Mouse (Mus musculus) spleen, adult 2 months (tissue): Measurements from ENCODE around the gene Mmp15. TPM values are rescaled to one million over a fixed set of nuclear protein-coding genes. Genes with fewer than 3 reads are reported as not detected.

ENCODE experiments used
- DNase-seq, 2 experiments: peaks; one replicate each; pipeline versions ENCODE4 v3.0.0 to v3.0.0-alpha.2; 2012 to 2021; ENCODE audit warnings: low spot score in 2 of 2, low read depth in 1 of 2
- H3K27ac ChIP-seq: fragments of 200-500 bp; 2 replicates; pipeline ENCODE4 v1.5.1; 2012; ENCODE audit warnings: low read length, inconsistent platforms; ENCODE audit not compliant: insufficient read depth
- H3K27me3 ChIP-seq: fragments of 200-500 bp; 2 replicates; pipeline ENCODE4 v1.6.1; 2012; ENCODE audit warnings: mild to moderate bottlenecking, moderate library complexity, low read length, inconsistent platforms; ENCODE audit not compliant: control insufficient read depth, insufficient read depth
- H3K36me3 ChIP-seq: fragments of 200-500 bp; 2 replicates; pipeline ENCODE4 v1.6.1; 2012; ENCODE audit warnings: mild to moderate bottlenecking, low read length, inconsistent platforms; ENCODE audit not compliant: control insufficient read depth, insufficient read depth
- H3K4me1 ChIP-seq: fragments of 200-500 bp; 2 replicates; pipeline ENCODE4 v1.6.1; 2011; ENCODE audit warnings: inconsistent platforms; ENCODE audit not compliant: control insufficient read depth, insufficient read depth, insufficient read length
- H3K4me3 ChIP-seq: fragments of 200-500 bp; 2 replicates; pipeline ENCODE4 v1.5.1; 2011; ENCODE audit warnings: mild to moderate bottlenecking, inconsistent platforms; ENCODE audit not compliant: insufficient read depth, insufficient read length; ENCODE audit errors: extremely low read depth
- CTCF ChIP-seq: fragments of 200-500 bp; IDR thresholded peaks from 2 replicates; pipeline ENCODE4 v1.5.1; 2011; ENCODE audit warnings: mild to moderate bottlenecking, inconsistent platforms; ENCODE audit not compliant: insufficient read depth, insufficient read length, insufficient replicate concordance; ENCODE audit errors: extremely low read depth
- POLR2A ChIP-seq: fragments of 200-500 bp; IDR thresholded peaks from 2 replicates; pipeline ENCODE4 v1.6.1; 2011; ENCODE audit warnings: low read depth, low read length, inconsistent platforms
- WGBS: fragments of 180-500 bp; shearing (Covaris S2); methylation state at CpG from one replicate; pipeline ENCODE4 v1.1.7; 2018; 5-methylcytosine and 5-hydroxymethylcytosine counted together
- polyA plus RNA-seq: library from polyadenylated mRNA; depleted of rRNA; stranded (reverse); fragments of >200 nt; gene quantifications from 2 replicates; pipeline ENCODE4 v1.2.3, GENCODE M21; 2012; rRNA removed

The Mmp15 gene
- polyA plus RNA-seq, 1 experiment = 2.5 TPM

DNA sequence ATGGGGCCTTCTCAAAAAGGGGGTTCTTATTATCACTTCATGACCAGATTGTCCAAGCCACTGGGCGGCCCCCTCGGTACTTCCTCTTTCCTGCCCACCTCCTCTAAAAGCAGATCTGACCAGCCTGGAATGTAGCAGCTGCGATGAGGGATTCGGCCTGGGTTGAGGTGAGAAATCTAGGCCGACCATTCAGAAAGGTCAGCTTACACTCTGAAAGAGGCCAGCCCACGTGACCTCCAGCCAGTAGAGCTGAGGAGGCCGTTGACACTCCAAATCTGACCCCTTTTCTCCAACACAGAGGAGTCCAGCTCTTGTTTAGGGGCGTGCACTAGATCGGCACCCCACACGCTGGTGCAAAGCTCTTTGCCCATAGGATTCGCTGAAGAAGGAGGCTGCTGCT, 44.7 kb downstream of the Mmp15 start:
- no peak for TF ChIP-seq CTCF
- no peak for TF ChIP-seq POLR2A
- Histone ChIP-seq H3K27me3 (no peaks in the 10 kb centered on the region), H3K36me3 (no peaks in the 10 kb centered on the region), H3K27ac (no peak overlapping the region), H3K4me3 (no peak overlapping the region), H3K4me1 (no peaks in the 10 kb centered on the region)
- 77% methylated on average over 11 of the region's 11 CpGs for WGBS
- no peak for DNase-seq

GRCm38 (mm10) chr8:95397201-95397600, 45.1 kb downstream of the Mmp15 start:
- TF ChIP-seq CTCF (no peak), POLR2A (no peak)
- Histone ChIP-seq H3K27ac (no peak overlapping the region), H3K4me3 (no peak overlapping the region), H3K27me3 (no peaks in the 10 kb centered on the region), H3K36me3 (no peaks in the 10 kb centered on the region), H3K4me1 (no peaks in the 10 kb centered on the region)
- WGBS = 84% methylated on average over 5 of the region's 5 CpGs
- no peak for DNase-seq

DNA sequence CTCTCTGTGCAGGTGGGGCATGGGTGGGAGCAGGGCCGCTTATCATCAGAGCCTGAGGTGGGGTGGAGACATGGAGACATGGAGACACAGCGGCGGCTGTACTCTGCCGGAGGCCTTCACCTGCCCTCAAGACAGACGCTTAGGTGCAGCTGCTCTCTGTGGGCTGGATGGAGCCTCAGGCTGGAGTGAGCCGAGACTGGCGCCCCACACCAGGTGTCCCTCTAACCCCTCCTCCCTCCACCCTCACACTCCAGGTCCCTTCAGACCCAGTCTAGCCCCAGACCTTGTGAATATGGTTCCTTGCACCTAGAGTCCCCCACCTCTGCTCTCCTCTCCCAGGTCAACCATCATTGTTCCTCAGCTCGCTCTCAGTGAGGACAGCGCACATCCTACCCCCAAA, 47.1 kb downstream of the Mmp15 start:
- H3K4me3 ChIP-seq = no peak overlapping the region
- DNase-seq = no peak
- 89% methylated on average over 9 of the region's 9 CpGs for WGBS
- H3K27me3 ChIP-seq = no peaks in the 10 kb centered on the region
- TF ChIP-seq POLR2A = no peak
- TF ChIP-seq CTCF = no peak
- no peaks in the 10 kb centered on the region for H3K4me1 ChIP-seq
- H3K27ac ChIP-seq = no peak overlapping the region
- H3K36me3 ChIP-seq = no peaks in the 10 kb centered on the region

DNA sequence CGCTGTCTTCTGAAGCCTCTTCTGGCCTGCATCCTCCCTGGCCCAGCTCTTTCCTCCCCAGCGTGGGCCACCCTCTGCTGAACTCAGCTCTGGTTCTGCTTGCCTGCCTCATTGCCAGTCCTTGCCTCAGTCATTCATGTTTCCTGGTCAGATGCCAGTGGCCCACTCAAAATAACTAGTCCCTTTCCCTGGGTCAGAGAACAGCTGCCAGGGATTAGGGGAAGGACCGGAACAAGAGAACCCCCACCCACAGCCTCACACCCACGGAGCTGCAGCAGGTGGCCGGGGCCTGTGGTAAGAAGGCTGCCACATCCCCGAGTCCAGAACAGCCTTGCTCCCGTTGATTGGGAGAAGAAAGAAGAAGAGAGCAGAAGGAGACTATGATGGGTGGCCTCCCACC, 49.0 kb downstream of the Mmp15 start:
- Histone ChIP-seq H3K27me3 (no peaks in the 10 kb centered on the region), H3K27ac (no peak overlapping the region), H3K36me3 (no peaks in the 10 kb centered on the region), H3K4me1 (no peaks in the 10 kb centered on the region), H3K4me3 (no peak overlapping the region)
- DNase-seq = no peak
- 58% methylated on average over 7 of the region's 7 CpGs for WGBS
- TF ChIP-seq CTCF (no peak), POLR2A (no peak)

- H3K4me1 ChIP-seq = no peaks in the 10 kb centered on the region
- TF ChIP-seq POLR2A (no peak), CTCF (no peak)
- no peak overlapping the region for H3K27ac ChIP-seq
- H3K27me3 ChIP-seq = no peaks in the 10 kb centered on the region
- 84% methylated on average over 5 of the region's 5 CpGs for WGBS
- no peaks in the 10 kb centered on the region for H3K36me3 ChIP-seq
- no peak for DNase-seq
- H3K4me3 ChIP-seq = no peak overlapping the region
These were observed 57.5 kb downstream of the Mmp15 start for GRCm38 (mm10) chr8:95409518-95409917.

DNA sequence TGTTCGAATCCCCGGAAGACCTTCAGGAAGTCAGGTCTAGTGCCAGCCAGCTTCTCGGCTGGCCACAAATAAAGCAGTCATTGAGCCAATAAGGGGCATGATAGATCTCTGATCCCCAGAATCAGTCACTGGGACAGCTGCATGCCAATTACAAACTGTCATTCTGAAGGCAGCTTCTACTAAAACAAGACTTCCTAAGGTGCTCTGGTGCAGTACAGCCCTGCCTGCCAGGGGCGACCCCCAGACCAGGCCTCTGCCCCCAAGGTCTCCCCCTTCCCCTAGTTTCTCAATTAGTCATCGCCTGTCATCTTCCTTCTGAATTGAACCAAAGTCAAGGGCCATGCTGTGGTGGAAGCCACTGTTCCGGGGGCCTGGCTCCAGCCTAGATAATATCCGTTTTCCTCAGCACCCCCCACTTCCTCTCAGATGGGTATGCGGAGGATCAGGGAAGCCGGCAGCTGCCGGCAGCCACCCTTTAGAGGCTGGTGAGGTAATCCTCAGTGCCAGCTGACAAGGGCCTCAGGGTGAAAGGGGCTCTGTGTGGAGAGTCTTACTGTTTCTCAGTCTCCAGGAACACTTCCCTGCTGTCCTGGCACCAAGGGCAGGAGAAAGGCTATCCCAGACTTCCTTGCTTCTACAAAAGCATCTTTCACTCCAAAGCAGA, 59.4 kb downstream of the Mmp15 start:
- H3K36me3 ChIP-seq = no peaks in the 10 kb centered on the region
- no peaks in the 10 kb centered on the region for H3K27me3 ChIP-seq
- H3K4me1 ChIP-seq = no peaks in the 10 kb centered on the region
- no peak overlapping the region for H3K27ac ChIP-seq
- TF ChIP-seq CTCF = no peak
- no peak for TF ChIP-seq POLR2A
- DNase-seq = no peak
- WGBS = 27% methylated on average over 10 of the region's 10 CpGs
- no peak overlapping the region for H3K4me3 ChIP-seq

DNA sequence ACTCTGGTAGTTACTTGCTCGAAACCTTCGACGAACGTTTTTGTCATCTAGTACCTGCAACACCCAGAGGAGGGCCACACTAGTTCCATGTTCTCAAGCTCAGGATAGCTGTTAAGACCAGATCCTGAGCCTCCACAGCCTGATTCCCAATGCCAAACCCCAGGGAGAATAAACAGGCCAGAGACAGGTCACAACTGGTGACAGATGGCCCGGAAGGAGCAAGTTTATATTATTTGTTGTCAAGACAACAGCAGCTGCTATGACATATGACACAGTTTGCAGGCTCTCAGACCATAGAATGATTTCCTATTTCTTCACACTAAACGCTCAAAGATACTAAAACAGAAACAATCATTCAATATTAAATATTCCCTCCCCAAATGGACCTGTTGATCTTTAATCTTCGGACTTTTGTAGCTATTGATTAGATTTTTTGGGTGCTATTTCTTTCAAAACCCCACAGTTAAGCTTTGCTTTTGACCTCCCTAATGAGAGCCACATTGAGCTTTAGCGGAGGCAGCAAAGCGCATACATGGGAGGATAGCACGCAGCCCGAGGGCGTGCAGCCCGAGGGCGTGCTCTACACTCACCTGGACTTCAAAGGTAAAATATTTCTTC, 70.2 kb downstream of the Mmp15 start:
- H3K27ac ChIP-seq = no peak overlapping the region
- H3K36me3 ChIP-seq = peaks cover 20% of the 10 kb centered on the region
- no peak overlapping the region for H3K4me3 ChIP-seq
- no peak for DNase-seq
- no peaks in the 10 kb centered on the region for H3K27me3 ChIP-seq
- WGBS = 94% methylated on average over 14 of the region's 14 CpGs
- no peak for TF ChIP-seq POLR2A
- no peak for TF ChIP-seq CTCF
- H3K4me1 ChIP-seq = no peaks in the 10 kb centered on the region

Other genes with a start within 250 kb of the Mmp15 start
- gene Kifc3, start 149.5 kb upstream of the Mmp15 start, polyA plus RNA-seq = 9.8 and 14.3 TPM in 2 replicates
- 0.16 and 0.40 TPM in 2 replicates for gene Cngb1, start 45.7 kb upstream of the Mmp15 start, polyA plus RNA-seq
- 0.26 and 0.39 TPM in 2 replicates for gene Tepp, start 41.7 kb upstream of the Mmp15 start, polyA plus RNA-seq
- gene Zfp319, start 20.3 kb upstream of the Mmp15 start, polyA plus RNA-seq = 9.1 and 11.4 TPM in 2 replicates
- gene Usb1, start 20.0 kb upstream of the Mmp15 start, polyA plus RNA-seq = 27.4 and 32.1 TPM in 2 replicates
- gene Cfap20, start 82.6 kb downstream of the Mmp15 start, polyA plus RNA-seq = 21.7 and 33.3 TPM in 2 replicates
- gene Csnk2a2, start 137.8 kb downstream of the Mmp15 start, polyA plus RNA-seq = 10.3 and 12.9 TPM in 2 replicates
- gene Ccdc113, start 181.8 kb downstream of the Mmp15 start, polyA plus RNA-seq = not detected in 2 replicates
- not detected in 2 replicates for gene Prss54, start 224.1 kb downstream of the Mmp15 start, polyA plus RNA-seq